13 mouse cellular contexts compared by ENCODE assay signal in genomic region chr4:133070821-133071372, GRCm38 (mm10). TPM values are rescaled to one million over a fixed set of nuclear protein-coding genes. Genes with fewer than 3 reads are reported as not detected.
DNase-seq lines count a peak whose midpoint lies in the region; ATAC-seq and TF ChIP-seq lines count a peak whose summit lies in the region.
"Had no signal": no experiment of that assay in that cellular context is flagged by ENCODE, and none has a peak within 500 bp of the region (broad histone marks: within the 10 kb centered on the region; RNA-seq: fewer than 3 reads in every experiment).

No protein-coding gene starts in this region.

- peaks cover 36% of the 10 kb centered on the region for H3K4me1 ChIP-seq in forebrain, embryonic 12.5 days
- H3K4me1 ChIP-seq in forebrain, embryonic 14.5 days (ENCODE audit: control insufficient read depth, insufficient read depth, low read length), result peaks cover 23% of the 10 kb centered on the region
- H3K4me1 ChIP-seq in intestine, postnatal 0 days (replicated peaks; ENCODE audit: control insufficient read depth, insufficient read depth, low read length), result no peaks in the 10 kb centered on the region
- peaks cover 13% of the 10 kb centered on the region for H3K4me1 ChIP-seq in intestine, embryonic 16.5 days (ENCODE audit: control insufficient read depth, insufficient read depth, low read length)
- H3K4me1 ChIP-seq in ES-Bruce4 (ENCODE audit: control insufficient read depth, insufficient read depth, low read length), result peaks cover 23% of the 10 kb centered on the region

- TF ChIP-seq POLR2A in ES-Bruce4 (IDR thresholded peaks at IDR 0.05; ENCODE audit: insufficient read depth, low read length), result no peak

- no peaks in the 10 kb centered on the region for H3K27me3 ChIP-seq in forebrain, embryonic 12.5 days
- no peaks in the 10 kb centered on the region for H3K27me3 ChIP-seq in forebrain, embryonic 14.5 days (replicated peaks; ENCODE audit: control insufficient read depth, insufficient read depth, low read length)
- H3K27me3 ChIP-seq in intestine, postnatal 0 days (replicated peaks; ENCODE audit: control insufficient read depth, insufficient read depth, low read length), result no peaks in the 10 kb centered on the region
- no peaks in the 10 kb centered on the region for H3K27me3 ChIP-seq in intestine, embryonic 16.5 days (replicated peaks; ENCODE audit: control insufficient read depth, insufficient read depth, low read length)
- no peaks in the 10 kb centered on the region for H3K27me3 ChIP-seq in ES-Bruce4 (ENCODE audit: control insufficient read depth, insufficient read depth, low read length, poor library complexity, severe bottlenecking)

- 93% methylated on average over 5 of the region's 5 CpGs for WGBS in forebrain, embryonic 12.5 days
- 96% methylated on average over 5 of the region's 5 CpGs for WGBS in forebrain, embryonic 14.5 days
- 81% methylated on average over 5 of the region's 5 CpGs for WGBS in intestine, postnatal 0 days
- WGBS in intestine, embryonic 16.5 days, result 91% methylated on average over 5 of the region's 5 CpGs

- H3K27ac ChIP-seq in forebrain, embryonic 12.5 days, result peak overlapping the region; percentile 50; the same call in 1 of the 2 replicates
- no peak overlapping the region; the same call in 1 of the 2 replicates for H3K27ac ChIP-seq in forebrain, embryonic 14.5 days (ENCODE audit: low read depth, low read length)
- peak overlapping the region; percentile 35; the same call in 1 of the 2 replicates for H3K27ac ChIP-seq in intestine, postnatal 0 days (ENCODE audit: low read depth, low read length)
- no peak overlapping the region for H3K27ac ChIP-seq in intestine, embryonic 16.5 days (ENCODE audit: low read length)
- H3K27ac ChIP-seq in ES-Bruce4 (ENCODE audit: insufficient read depth, low read length), result peak overlapping the region; percentile 83

- H3K9ac ChIP-seq in forebrain, embryonic 12.5 days, result no peak overlapping the region
- no peak overlapping the region for H3K9ac ChIP-seq in forebrain, embryonic 14.5 days (ENCODE audit: low read length)
- H3K9ac ChIP-seq in intestine, postnatal 0 days (ENCODE audit: low read depth, low read length), result no peak overlapping the region
- H3K9ac ChIP-seq in intestine, embryonic 16.5 days (ENCODE audit: low read depth, low read length), result no peak overlapping the region
- no peak overlapping the region for H3K9ac ChIP-seq in ES-Bruce4 (ENCODE audit: low read depth, poor library complexity, severe bottlenecking)

- no peak overlapping the region for H3K4me3 ChIP-seq in forebrain, embryonic 12.5 days (replicated peaks)
- H3K4me3 ChIP-seq in forebrain, embryonic 14.5 days (ENCODE audit: low read depth, low read length), result no peak overlapping the region
- H3K4me3 ChIP-seq in intestine, postnatal 0 days (ENCODE audit: low read depth, low read length), result no peak overlapping the region
- H3K4me3 ChIP-seq in intestine, embryonic 16.5 days (ENCODE audit: low read length), result no peak overlapping the region
- no peak overlapping the region for H3K4me3 ChIP-seq in ES-Bruce4 (ENCODE audit: low read depth, low read length)

- no peak overlapping the region for H3K4me2 ChIP-seq in forebrain, embryonic 12.5 days
- H3K4me2 ChIP-seq in forebrain, embryonic 14.5 days (ENCODE audit: low read length), result no peak overlapping the region
- H3K4me2 ChIP-seq in intestine, postnatal 0 days (replicated peaks; ENCODE audit: low read depth), result no peak overlapping the region
- H3K4me2 ChIP-seq in intestine, embryonic 16.5 days (ENCODE audit: low read depth, low read length), result no peak overlapping the region
- H3K4me2 ChIP-seq: liver, embryonic 11.5 days; midbrain, embryonic 11.5 days had no signal

- DNase-seq in forebrain, embryonic 14.5 days (ENCODE audit: low spot score), result no peak
- DNase-seq in fibroblast of lung, adult 2 months (ENCODE audit: low read depth), result peak; percentile 72
- no peak for DNase-seq in frontal cortex, postnatal 25 days (ENCODE audit: low spot score in 2 of 2)
- no peak for DNase-seq in urinary bladder, postnatal 25 days (ENCODE audit: low spot score)
- DNase-seq: kidney, postnatal 14 days; lung, postnatal 10 days; thymus, postnatal 25 days had no signal

- no peak for TF ChIP-seq CTCF in intestine, postnatal 0 days (IDR thresholded peaks at IDR 0.05; ENCODE audit: low read depth)
- TF ChIP-seq CTCF in ES-Bruce4 (IDR thresholded peaks at IDR 0.05; ENCODE audit: low read depth, low read length), result no peak

- peaks cover 23% of the 10 kb centered on the region for H3K36me3 ChIP-seq in forebrain, embryonic 12.5 days (replicated peaks)
- peaks cover 46% of the 10 kb centered on the region for H3K36me3 ChIP-seq in forebrain, embryonic 14.5 days (ENCODE audit: control insufficient read depth, insufficient read depth, low read length)
- H3K36me3 ChIP-seq in intestine, postnatal 0 days (ENCODE audit: control insufficient read depth, insufficient read depth), result peaks cover 35% of the 10 kb centered on the region
- H3K36me3 ChIP-seq in intestine, embryonic 16.5 days (ENCODE audit: control insufficient read depth, insufficient read depth, low read length), result peaks cover 2% of the 10 kb centered on the region; the same call in 1 of the 2 replicates
- peaks cover 43% of the 10 kb centered on the region for H3K36me3 ChIP-seq in ES-Bruce4 (ENCODE audit: control insufficient read depth, insufficient read depth, low read length, poor library complexity, severe bottlenecking)

- H3K9me3 ChIP-seq in forebrain, embryonic 12.5 days, result no peaks in the 10 kb centered on the region
- no peaks in the 10 kb centered on the region for H3K9me3 ChIP-seq in forebrain, embryonic 14.5 days (replicated peaks; ENCODE audit: control insufficient read depth, low read length)
- no peaks in the 10 kb centered on the region for H3K9me3 ChIP-seq in intestine, postnatal 0 days (ENCODE audit: control insufficient read depth)
- no peaks in the 10 kb centered on the region for H3K9me3 ChIP-seq in intestine, embryonic 16.5 days (ENCODE audit: control insufficient read depth, low read length)
- H3K9me3 ChIP-seq in ES-Bruce4 (replicated peaks; ENCODE audit: control insufficient read depth, insufficient read depth, low read length, poor library complexity, severe bottlenecking), result no peaks in the 10 kb centered on the region

- no peak for TF ChIP-seq EP300 in ES-Bruce4 (IDR thresholded peaks at IDR 0.05; ENCODE audit: insufficient read depth, low read depth, low read length)

- ATAC-seq in forebrain, embryonic 12.5 days (ENCODE audit: low FRiP score), result no peak
- ATAC-seq in forebrain, embryonic 14.5 days, result no peak
- ATAC-seq in intestine, postnatal 0 days, result no peak
- ATAC-seq in intestine, embryonic 16.5 days, result no peak

RNA-seq across cellular contexts. Expression of gene Wasf2, which starts 59.4 kb away (rescaled TPM):
- polyA plus RNA-seq in forebrain, embryonic 12.5 days (2016; fragmentation: Nextera tagmentation; extraction: Ambion mirVana), result 36.4 and 42.5 TPM in 2 replicates
- polyA plus RNA-seq in forebrain, embryonic 14.5 days (2014; fragmentation: Nextera tagmentation; extraction: Ambion mirVana), result 28.3 and 30.4 TPM in 2 replicates
- polyA plus RNA-seq in intestine, postnatal 0 days (2015; fragmentation: Nextera tagmentation; extraction: Ambion mirVana), result 64.6 and 68.4 TPM in 2 replicates
- polyA plus RNA-seq in intestine, embryonic 16.5 days (2015; fragmentation: Nextera tagmentation; extraction: Ambion mirVana), result 76.9 and 81.9 TPM in 2 replicates
- polyA plus RNA-seq in ES-Bruce4 (2011; ENCODE audit: insufficient read depth, insufficient read length, low read depth, missing spikeins), result 102 and 103 TPM in 2 replicates

RNA-seq across cellular contexts. Expression of gene Ahdc1, which starts 59.8 kb away (rescaled TPM):
- 7.2 and 8.1 TPM in 2 replicates for polyA plus RNA-seq in forebrain, embryonic 12.5 days (2016; fragmentation: Nextera tagmentation; extraction: Ambion mirVana)
- 8.6 and 12.2 TPM in 2 replicates for polyA plus RNA-seq in forebrain, embryonic 14.5 days (2014; fragmentation: Nextera tagmentation; extraction: Ambion mirVana)
- 2.4 and 3.1 TPM in 2 replicates for polyA plus RNA-seq in intestine, postnatal 0 days (2015; fragmentation: Nextera tagmentation; extraction: Ambion mirVana)
- polyA plus RNA-seq in intestine, embryonic 16.5 days (2015; fragmentation: Nextera tagmentation; extraction: Ambion mirVana), result 5.3 and 5.7 TPM in 2 replicates
- polyA plus RNA-seq in ES-Bruce4 (2011; ENCODE audit: insufficient read depth, insufficient read length, low read depth, missing spikeins), result 88.2 and 102 TPM in 2 replicates

Comparison
In these comparisons a context has a peak if more than half of its experiments do, and no peak if none do; other contexts are left out.
1. H3K27ac ChIP-seq: peak in forebrain, embryonic 12.5 days (single experiment), intestine, postnatal 0 days (single experiment) and ES-Bruce4 (single experiment); none in forebrain, embryonic 14.5 days (single experiment) and intestine, embryonic 16.5 days (single experiment).